Mouse (Mus musculus) midbrain, embryonic 14.5 days (tissue): ENCODE measurements around the gene Tmppe. TPM values are rescaled to one million over a fixed set of nuclear protein-coding genes. Genes with fewer than 3 reads are reported as not detected.

Experiments
- ATAC-seq: fragments of 200-750 bp; cut with Nextera tagmentation; 2 replicates; pipeline ENCODE4 v1.8.0; 2017; ENCODE audit warnings: moderate number of reproducible peaks, moderate library complexity; ENCODE audit not compliant: low FRiP score, low TSS enrichment
- DNase-seq: peaks from one replicate; pipeline ENCODE4 v3.0.0-alpha.2; 2015
- H3K27ac ChIP-seq: fragments of 300-500 bp; sonication (generic); replicated peaks from 2 replicates; pipeline ENCODE4 v1.5.1; 2014; ENCODE audit warnings: mild to moderate bottlenecking, low read depth, low read length, moderate library complexity
- H3K27me3 ChIP-seq: fragments of 300-500 bp; sonication (generic); 2 replicates; pipeline ENCODE4 v1.6.1; 2014; ENCODE audit warnings: low read length, control low read depth, mixed read lengths; ENCODE audit not compliant: control insufficient read depth, insufficient read depth
- H3K36me3 ChIP-seq: fragments of 300-500 bp; sonication (generic); 2 replicates; pipeline ENCODE4 v1.6.1; 2014; ENCODE audit warnings: low read length, control low read depth; ENCODE audit not compliant: control insufficient read depth, insufficient read depth
- H3K4me1 ChIP-seq: fragments of 300-500 bp; sonication (generic); 2 replicates; pipeline ENCODE4 v1.6.1; 2014; ENCODE audit warnings: mild to moderate bottlenecking, antibody characterized with exemption, low read length, control low read depth; ENCODE audit not compliant: control insufficient read depth, insufficient read depth
- H3K4me2 ChIP-seq: fragments of 300-500 bp; sonication (generic); 2 replicates; pipeline ENCODE4 v1.6.1; 2014; ENCODE audit warnings: mild to moderate bottlenecking, low read length, moderate library complexity
- H3K4me3 ChIP-seq: fragments of 300-500 bp; sonication (generic); replicated peaks from 2 replicates; pipeline ENCODE4 v1.5.1; 2014; ENCODE audit warnings: low read depth, low read length
- H3K9ac ChIP-seq: fragments of 300-500 bp; sonication (generic); replicated peaks from 2 replicates; pipeline ENCODE4 v1.6.1; 2014; ENCODE audit warnings: mild to moderate bottlenecking, low read length, moderate library complexity
- H3K9me3 ChIP-seq: fragments of 300-500 bp; sonication (generic); 2 replicates; pipeline ENCODE4 v1.6.1; 2016; ENCODE audit warnings: low read length, control low read depth, mixed read lengths; ENCODE audit not compliant: control insufficient read depth
- WGBS: fragments of 180-500 bp; shearing (Covaris S2); extraction: QIAGEN DNeasy Blood & Tissue Kit; methylation state at CpG from one replicate; pipeline ENCODE4 v1.1.7; 2014; 5-methylcytosine and 5-hydroxymethylcytosine counted together
- polyA plus RNA-seq: library from polyadenylated mRNA; unstranded; fragments of >200 nt; fragmentation: Nextera tagmentation; extraction: Ambion mirVana; gene quantifications from 2 replicates; pipeline ENCODE4 v1.2.1, GENCODE M21; 2014

Tmppe gene
- polyA plus RNA-seq, 1 experiment from 2014 or later, result 4.1 TPM

- H3K9ac ChIP-seq, result no peak overlapping the region
- DNase-seq (no peak), ATAC-seq (no peak)
- H3K36me3 ChIP-seq, result 0 out of 2 replicates have a peak, but pooled peaks cover 9% of the 10 kb centered on the region
- H3K27me3 ChIP-seq, result no peaks in the 10 kb centered on the region
- H3K9me3 ChIP-seq, result no peaks in the 10 kb centered on the region
- no peak overlapping the region for H3K27ac ChIP-seq
- H3K4me3 ChIP-seq, result no peak overlapping the region
- WGBS, result 71% methylated on average over 3 of the region's 3 CpGs
- H3K4me1 ChIP-seq, result no peaks in the 10 kb centered on the region
- H3K4me2 ChIP-seq, result no peak overlapping the region
Observed at GRCm38 (mm10) chr9:114421045-114421444, 20.1 kb downstream of the Tmppe start.

- DNase-seq, result no peak
- Histone ChIP-seq H3K4me1 (no peaks in the 10 kb centered on the region), H3K4me3 (no peak overlapping the region)
Observed at GRCm38 (mm10) chr9:114421797-114422196, 20.9 kb downstream of the Tmppe start.

DNA sequence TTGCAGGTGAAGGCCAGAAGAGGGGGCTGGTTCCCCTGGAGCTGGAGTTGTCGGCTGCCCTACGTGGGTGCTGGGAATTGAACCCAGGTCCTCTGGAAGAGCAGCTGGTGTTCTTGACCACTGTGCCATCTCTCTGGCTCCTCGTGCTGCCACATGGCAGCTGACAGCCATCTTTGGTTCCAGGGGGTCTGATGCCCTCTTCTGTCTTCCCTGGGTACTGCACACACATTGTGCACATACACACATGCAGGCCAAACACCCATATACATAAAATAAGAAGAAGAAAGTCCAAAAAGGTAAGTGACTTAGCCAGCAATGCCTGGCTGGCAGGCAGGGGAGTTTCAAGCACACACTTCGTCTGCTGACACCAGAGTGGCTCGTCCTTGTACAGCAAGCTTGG is 24.7 kb downstream of the Tmppe start:
- H3K9me3 ChIP-seq, result no peaks in the 10 kb centered on the region
- no peak overlapping the region for H3K4me3 ChIP-seq
- 0 out of 2 replicates have a peak, but pooled peaks cover 9% of the 10 kb centered on the region for H3K36me3 ChIP-seq
- ATAC-seq (no peak), DNase-seq (no peak)
- no peaks in the 10 kb centered on the region for H3K27me3 ChIP-seq
- no peak overlapping the region for H3K9ac ChIP-seq
- 93% methylated on average over 5 of the region's 5 CpGs for WGBS
- H3K4me2 ChIP-seq, result no peak overlapping the region
- H3K27ac ChIP-seq, result no peak overlapping the region
- no peaks in the 10 kb centered on the region for H3K4me1 ChIP-seq

More at GRCm38 (mm10) chr9:114421797-114422196, 20.9 kb downstream of the Tmppe start:
- Histone ChIP-seq H3K9me3 (no peaks in the 10 kb centered on the region), H3K36me3 (0 out of 2 replicates have a peak, but pooled peaks cover 9% of the 10 kb centered on the region), H3K27me3 (no peaks in the 10 kb centered on the region), H3K9ac (no peak overlapping the region), H3K27ac (no peak overlapping the region), H3K4me2 (no peak overlapping the region)
- ATAC-seq, result no peak
- 95% methylated on average over 7 of the region's 7 CpGs for WGBS

DNA sequence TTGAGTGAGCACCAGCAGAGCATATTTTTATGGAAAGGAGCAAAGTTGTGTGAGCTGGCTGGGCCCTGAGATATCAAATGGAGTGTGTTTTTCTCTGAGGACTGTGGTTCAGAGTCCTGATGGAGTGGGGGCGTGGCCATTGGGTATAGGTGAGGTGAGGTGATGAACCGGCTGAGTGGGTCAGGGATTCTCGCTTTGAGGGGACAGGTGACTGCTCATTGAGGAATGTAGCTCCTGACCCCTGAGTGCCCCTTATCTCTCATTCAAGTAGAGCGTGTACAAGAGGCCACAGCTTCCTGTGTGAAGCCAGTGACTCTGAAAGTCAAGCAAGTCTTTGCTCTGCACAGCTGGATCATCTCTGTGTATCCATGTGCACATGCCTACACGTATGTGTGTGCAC is 25.3 kb downstream of the Tmppe start:
- 0 out of 2 replicates have a peak, but pooled peaks cover 9% of the 10 kb centered on the region for H3K36me3 ChIP-seq
- 96% methylated on average over 5 of the region's 5 CpGs for WGBS
- no peaks in the 10 kb centered on the region for H3K4me1 ChIP-seq
- no peak overlapping the region for H3K4me3 ChIP-seq
- no peak for ATAC-seq
- no peak overlapping the region for H3K27ac ChIP-seq
- DNase-seq, result no peak
- no peaks in the 10 kb centered on the region for H3K27me3 ChIP-seq
- no peaks in the 10 kb centered on the region for H3K9me3 ChIP-seq
- H3K4me2 ChIP-seq, result no peak overlapping the region
- H3K9ac ChIP-seq, result no peak overlapping the region

- H3K4me2 ChIP-seq, result no peak overlapping the region
- ATAC-seq (no peak), DNase-seq (no peak)
- no peak overlapping the region for H3K4me3 ChIP-seq
- 92% methylated on average over 8 of the region's 8 CpGs for WGBS
- no peaks in the 10 kb centered on the region for H3K4me1 ChIP-seq
- H3K27ac ChIP-seq, result no peak overlapping the region
- H3K36me3 ChIP-seq, result 0 out of 2 replicates have a peak, but pooled peaks cover 9% of the 10 kb centered on the region
- H3K27me3 ChIP-seq, result no peaks in the 10 kb centered on the region
- H3K9me3 ChIP-seq, result no peaks in the 10 kb centered on the region
- H3K9ac ChIP-seq, result no peak overlapping the region
Observed at GRCm38 (mm10) chr9:114427425-114427824, 26.5 kb downstream of the Tmppe start.

DNA sequence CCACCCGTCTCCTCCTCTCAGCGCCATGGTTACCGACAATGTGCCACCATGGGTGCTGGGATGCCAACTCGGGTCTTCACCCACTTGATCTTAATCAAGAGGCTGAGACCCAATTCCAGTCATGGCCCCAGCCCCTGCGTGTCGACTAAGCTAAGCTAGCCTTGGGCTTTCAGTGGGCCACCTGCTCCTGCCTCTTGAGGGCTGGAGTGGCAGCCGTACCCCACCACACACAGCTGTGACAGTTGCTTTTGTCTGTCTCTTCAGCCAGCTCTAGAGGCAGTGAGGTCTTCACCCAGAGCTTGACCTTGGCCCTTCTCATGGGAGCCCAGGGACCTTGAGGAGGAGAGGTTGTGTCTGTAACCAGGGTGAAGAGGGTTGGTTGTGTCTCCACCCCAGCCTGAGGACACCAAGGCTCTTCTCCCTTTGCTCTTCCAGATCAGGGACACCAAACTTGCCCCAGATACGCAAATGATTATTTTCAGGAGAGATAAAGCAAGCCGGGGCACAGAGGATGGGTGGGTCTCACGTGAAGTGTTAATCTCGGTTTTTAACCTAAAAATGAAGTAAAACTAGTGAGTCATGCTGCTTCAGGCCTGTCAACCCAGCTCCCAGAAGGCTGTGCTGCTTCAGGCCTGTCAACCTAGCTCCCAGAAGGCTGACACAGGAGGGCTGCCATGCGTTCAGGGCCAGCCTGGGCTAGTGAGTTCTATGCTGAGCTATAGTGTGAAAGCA is 27.4 kb downstream of the Tmppe start:
- ATAC-seq, result no peak
- DNase-seq, result no peak
- H3K36me3 ChIP-seq, result 0 out of 2 replicates have a peak, but pooled peaks cover 9% of the 10 kb centered on the region
- no peak overlapping the region for H3K9ac ChIP-seq
- no peaks in the 10 kb centered on the region for H3K9me3 ChIP-seq
- H3K4me1 ChIP-seq, result no peaks in the 10 kb centered on the region
- H3K4me3 ChIP-seq, result no peak overlapping the region
- H3K27me3 ChIP-seq, result no peaks in the 10 kb centered on the region
- H3K27ac ChIP-seq, result no peak overlapping the region
- H3K4me2 ChIP-seq, result no peak overlapping the region
- 83% methylated on average over 12 of the region's 12 CpGs for WGBS

- Histone ChIP-seq H3K4me2 (no peak overlapping the region), H3K9ac (no peak overlapping the region), H3K36me3 (no peaks in the 10 kb centered on the region), H3K9me3 (peaks cover 3% of the 10 kb centered on the region; the same call in 1 of the 2 replicates), H3K27me3 (no peaks in the 10 kb centered on the region), H3K27ac (no peak overlapping the region), H3K4me3 (no peak overlapping the region), H3K4me1 (no peaks in the 10 kb centered on the region)
- no peak for DNase-seq
- 83% methylated on average over 2 of the region's 2 CpGs for WGBS
- ATAC-seq, result no peak
Observed at GRCm38 (mm10) chr9:114435668-114436067, 34.8 kb downstream of the Tmppe start.

GRCm38 (mm10) chr9:114440548-114440947 is 39.6 kb downstream of the Tmppe start:
- 86% methylated on average over 10 of the region's 10 CpGs for WGBS
- Histone ChIP-seq H3K27ac (no peak overlapping the region), H3K9me3 (peaks cover 3% of the 10 kb centered on the region; the same call in 1 of the 2 replicates), H3K36me3 (no peaks in the 10 kb centered on the region), H3K27me3 (no peaks in the 10 kb centered on the region), H3K4me2 (no peak overlapping the region), H3K4me1 (no peaks in the 10 kb centered on the region), H3K9ac (no peak overlapping the region), H3K4me3 (no peak overlapping the region)
- ATAC-seq, result no peak
- no peak for DNase-seq

DNA sequence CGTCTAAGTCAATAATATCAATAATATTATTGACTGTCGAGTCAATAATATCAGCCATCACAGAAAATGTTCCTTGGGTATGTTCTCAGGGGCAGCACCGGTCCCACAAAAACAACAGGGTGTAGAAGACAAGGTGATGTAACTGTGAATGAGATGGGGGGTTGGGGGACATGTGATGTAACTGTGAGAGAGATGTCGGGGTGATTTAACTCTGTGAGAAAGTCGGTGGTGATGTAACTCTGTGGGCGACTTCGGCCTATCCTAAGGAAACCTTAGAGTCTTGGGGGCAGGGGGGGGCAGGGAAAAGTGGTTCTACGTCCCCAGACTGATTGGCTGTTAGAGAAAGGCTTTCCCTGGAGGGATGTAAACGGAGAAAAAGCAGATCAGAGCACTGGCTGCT is 41.3 kb downstream of the Tmppe start:
- Histone ChIP-seq H3K4me3 (no peak overlapping the region), H3K9ac (no peak overlapping the region), H3K27ac (no peak overlapping the region), H3K4me1 (no peaks in the 10 kb centered on the region), H3K4me2 (no peak overlapping the region), H3K36me3 (no peaks in the 10 kb centered on the region), H3K27me3 (no peaks in the 10 kb centered on the region), H3K9me3 (no peaks in the 10 kb centered on the region)
- WGBS, result 95% methylated on average over 9 of the region's 9 CpGs
- no peak for DNase-seq
- ATAC-seq, result no peak
